ENCODE assay signal across 11 mouse cellular contexts in genomic region chr2:28377948-28378822, GRCm38 (mm10).
DNase-seq lines count a peak whose midpoint lies in the region; ATAC-seq and TF ChIP-seq lines count a peak whose summit lies in the region.
"Had no signal": no experiment of that assay in that cellular context is flagged by ENCODE, and none has a peak within 500 bp of the region (broad histone marks: within the 10 kb centered on the region; RNA-seq: fewer than 3 reads in every experiment).

No protein-coding gene starts in this region.

- no peak for ATAC-seq in hindbrain, embryonic 12.5 days (ENCODE audit: low FRiP score)
- ATAC-seq in liver, embryonic 14.5 days (ENCODE audit: insufficient read depth) = peak; percentile 90

- no peak for DNase-seq in hindbrain, embryonic 10.5 days (ENCODE audit: low spot score)
- DNase-seq in brain, adult 2 months (ENCODE audit: low read depth, low spot score) = peak; percentile 70
- DNase-seq in liver, embryonic 14.5 days (ENCODE audit: low read depth in 3 of 3, low spot score in 3 of 3) = peak in 2 of 3 experiments; percentile 6 to 50
- DNase-seq in lung, postnatal 25 days (ENCODE audit: low spot score) = no peak
- no peak for DNase-seq in lung, adult 2 months
- no peak for DNase-seq in lung, postnatal 36 days
- DNase-seq: cerebellum, postnatal 25 days; kidney, adult 11 months; lung, postnatal 10 days had no signal

- no peak for TF ChIP-seq CTCF in cortical plate, adult 2 months (IDR thresholded peaks at IDR 0.05; ENCODE audit: extremely low read depth, insufficient read depth, low read length)
- TF ChIP-seq CTCF in liver, embryonic 14.5 days (IDR thresholded peaks at IDR 0.05; ENCODE audit: low read depth) = no peak
- TF ChIP-seq CTCF in lung, adult 2 months (IDR thresholded peaks at IDR 0.05; ENCODE audit: insufficient read depth, low read length) = no peak

- H3K4me2 ChIP-seq in hindbrain, embryonic 12.5 days (replicated peaks) = no peak overlapping the region
- peak overlapping the region; percentile 55 for H3K4me2 ChIP-seq in liver, embryonic 14.5 days (ENCODE audit: low read depth)

- no peak overlapping the region for H3K4me3 ChIP-seq in hindbrain, embryonic 10.5 days
- H3K4me3 ChIP-seq in hindbrain, embryonic 12.5 days = no peak overlapping the region
- H3K4me3 ChIP-seq in cortical plate, adult 2 months (ENCODE audit: insufficient read depth, low read length) = no peak overlapping the region
- H3K4me3 ChIP-seq in liver, embryonic 14.5 days (ENCODE audit: insufficient read depth in 1 of 2, low read depth in 2 of 2, low read length in 2 of 2) = peak overlapping the region in 1 of 2 experiments; percentile 20; a peak in 1 of 4 replicates
- H3K4me3 ChIP-seq in lung, adult 2 months (replicated peaks; ENCODE audit: extremely low read depth, low read depth, low read length) = no peak overlapping the region

- H3K27ac ChIP-seq in hindbrain, embryonic 10.5 days = peak overlapping the region; percentile 50
- no peak overlapping the region for H3K27ac ChIP-seq in hindbrain, embryonic 12.5 days
- peak overlapping the region; percentile 13; the same call in 1 of the 2 replicates for H3K27ac ChIP-seq in cortical plate, adult 2 months (ENCODE audit: insufficient read depth, low read length)
- no peak overlapping the region; the same call in 1 of the 2 replicates for H3K27ac ChIP-seq in liver, embryonic 14.5 days

- no peak for TF ChIP-seq EP300 in liver, embryonic 14.5 days (IDR thresholded peaks at IDR 0.05; ENCODE audit: low read depth)

- no peaks in the 10 kb centered on the region for H3K9me3 ChIP-seq in hindbrain, embryonic 10.5 days
- H3K9me3 ChIP-seq in hindbrain, embryonic 12.5 days (replicated peaks) = no peaks in the 10 kb centered on the region
- no peaks in the 10 kb centered on the region for H3K9me3 ChIP-seq in liver, embryonic 14.5 days (ENCODE audit: control insufficient read depth, low read length)

- no peak overlapping the region for H3K9ac ChIP-seq in hindbrain, embryonic 12.5 days
- no peak overlapping the region for H3K9ac ChIP-seq in liver, embryonic 14.5 days (replicated peaks)

- no peaks in the 10 kb centered on the region for H3K27me3 ChIP-seq in hindbrain, embryonic 10.5 days (ENCODE audit: insufficient read depth, poor library complexity, severe bottlenecking)
- peaks cover 11% of the 10 kb centered on the region for H3K27me3 ChIP-seq in hindbrain, embryonic 12.5 days
- no peaks in the 10 kb centered on the region; the same call in 1 of the 2 replicates for H3K27me3 ChIP-seq in liver, embryonic 14.5 days (ENCODE audit: control insufficient read depth, insufficient read depth, low read length)

- H3K4me1 ChIP-seq in hindbrain, embryonic 10.5 days (replicated peaks) = peaks cover 28% of the 10 kb centered on the region
- H3K4me1 ChIP-seq in hindbrain, embryonic 12.5 days = peaks cover 14% of the 10 kb centered on the region
- peaks cover 4% of the 10 kb centered on the region; the same call in 1 of the 2 replicates for H3K4me1 ChIP-seq in cortical plate, adult 2 months (ENCODE audit: control insufficient read depth, insufficient read depth, low read length)
- peaks cover 11 to 28% of the 10 kb centered on the region in 2 experiments for H3K4me1 ChIP-seq in liver, embryonic 14.5 days (replicated peaks; ENCODE audit: control insufficient read depth in 2 of 2, insufficient read depth in 2 of 2, low read length in 1 of 2)
- no peaks in the 10 kb centered on the region for H3K4me1 ChIP-seq in lung, adult 2 months (ENCODE audit: control insufficient read depth, insufficient read depth, low read length)

- no peaks in the 10 kb centered on the region for H3K36me3 ChIP-seq in hindbrain, embryonic 10.5 days
- H3K36me3 ChIP-seq in hindbrain, embryonic 12.5 days = no peaks in the 10 kb centered on the region
- no peaks in the 10 kb centered on the region for H3K36me3 ChIP-seq in liver, embryonic 14.5 days (replicated peaks; ENCODE audit: control insufficient read depth, insufficient read depth, low read depth)

- TF ChIP-seq POLR2A in cortical plate, adult 2 months (IDR thresholded peaks at IDR 0.05; ENCODE audit: extremely low read depth, insufficient read depth, low read length) = no peak
- TF ChIP-seq POLR2A in lung, adult 2 months (IDR thresholded peaks at IDR 0.05; ENCODE audit: borderline replicate concordance, extremely low read depth, low read depth, low read length) = no peak

- WGBS in hindbrain, embryonic 10.5 days = 73% methylated on average over 9 of the region's 9 CpGs
- 84% methylated on average over 8 of the region's 9 CpGs for WGBS in hindbrain, embryonic 12.5 days
- WGBS in liver, embryonic 14.5 days (ENCODE audit: insufficient replicate concordance) = 11% methylated on average over 9 of the region's 9 CpGs
- 53% methylated on average over 9 of the region's 9 CpGs for WGBS in lung, adult 2 months

Comparison
In these comparisons a context has a peak if more than half of its experiments do, and no peak if none do; other contexts are left out.
1. H3K27ac ChIP-seq: peak in hindbrain, embryonic 10.5 days (single experiment) and cortical plate, adult 2 months (single experiment); none in hindbrain, embryonic 12.5 days (single experiment) and liver, embryonic 14.5 days (single experiment).
2. DNase-seq: peak in brain, adult 2 months (single experiment) and liver, embryonic 14.5 days (2 of 3); none in hindbrain, embryonic 10.5 days (single experiment), lung, postnatal 25 days (single experiment), lung, adult 2 months (single experiment) and lung, postnatal 36 days (single experiment).